Mouse (Mus musculus): ENCODE measurements around the gene Baiap2l1. TPM values are rescaled to one million over a fixed set of nuclear protein-coding genes. Genes with fewer than 3 reads are reported as not detected.

Baiap2l1 gene
- polyA plus RNA-seq, 1 experiment from 2014 or later: 20.9 TPM

DNA sequence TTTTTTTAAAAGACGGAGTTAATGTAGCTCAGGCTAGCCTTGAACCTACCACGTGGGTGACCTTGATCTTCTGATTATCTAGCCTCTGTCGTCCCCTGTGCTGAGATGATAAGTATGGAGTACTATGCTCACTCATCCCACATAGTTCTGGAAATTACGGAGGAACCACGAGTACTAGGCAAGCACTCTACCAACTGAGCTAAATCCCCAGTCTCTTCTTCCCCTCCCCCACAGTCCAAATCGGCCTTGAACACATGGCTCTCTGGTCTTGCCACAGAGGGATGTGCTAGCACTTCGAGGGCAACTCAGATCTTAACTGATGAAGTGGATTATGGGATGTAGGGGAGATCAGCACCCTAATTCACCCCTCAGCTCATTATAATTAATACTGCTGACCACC, 139.9 kb downstream of the Baiap2l1 start:
- CTCF ChIA-PET: interaction anchor here (3.2 kb wide), 1 partner anchor 11 kb away, joined by 20 read pairs; no protein-coding TSS in a partner anchor
- TF ChIP-seq CTCF (IDR thresholded peaks at IDR 0.05): no peak
- DNase-seq (ENCODE audit: low read depth, low spot score) (no peak), ATAC-seq (no peak)
- POLR2A ChIA-PET: no interaction called here
- in situ Hi-C loops (cut with MboI; ENCODE audit: low pct_unique_long_range_greater_than_20kb): no loop called here
- H3K27me3 ChIP-seq: no peaks in the 10 kb centered on the region

DNA sequence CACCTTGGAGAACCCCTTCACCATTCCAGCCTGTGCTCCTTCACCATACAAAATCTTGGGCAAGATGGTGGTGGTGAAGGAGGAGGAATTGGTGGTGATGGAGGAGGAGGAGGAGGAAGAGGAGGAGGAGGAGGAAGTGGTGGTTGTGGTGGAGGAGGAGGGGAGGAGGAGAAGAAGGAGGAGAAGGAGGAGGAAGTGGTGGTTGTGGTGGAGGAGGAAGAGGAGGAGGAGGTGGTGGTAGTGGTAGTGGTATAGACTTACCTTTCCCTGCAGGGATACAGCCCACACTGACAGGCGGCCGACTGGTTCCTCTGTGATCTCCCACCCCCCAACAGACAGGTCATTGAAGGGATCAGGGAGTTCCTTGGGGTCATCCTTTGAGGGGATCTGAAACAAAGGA, 141.9 kb downstream of the Baiap2l1 start:
- ATAC-seq (no peak), DNase-seq (ENCODE audit: low read depth, low spot score) (no peak)
- ChIA-PET POLR2A (no interaction called here), CTCF (no interaction called here)
- H3K27me3 ChIP-seq: no peaks in the 10 kb centered on the region
- in situ Hi-C loops (cut with MboI; ENCODE audit: low pct_unique_long_range_greater_than_20kb): no loop called here
- no peak for TF ChIP-seq CTCF (IDR thresholded peaks at IDR 0.05)

Other genes with a start within 250 kb of the Baiap2l1 start
- 0.03 TPM for gene Bhlha15, start 167.8 kb downstream of the Baiap2l1 start, polyA plus RNA-seq (2021)
- 32.8 TPM for gene Tecpr1, start 134.5 kb downstream of the Baiap2l1 start, polyA plus RNA-seq (2021)
- gene Bri3, start 113.7 kb downstream of the Baiap2l1 start, polyA plus RNA-seq (2021): 136 TPM
- not detected for gene Nptx2, start 187.8 kb upstream of the Baiap2l1 start, polyA plus RNA-seq (2021)

Measured in Patski (cell line).